Mouse (Mus musculus) cortical plate, adult 2 months (tissue): ENCODE data around the gene Cnot10.

Source experiments
- CTCF ChIP-seq: fragments of 200-500 bp; IDR thresholded peaks from 2 replicates; pipeline ENCODE4 v1.5.1; 2011; ENCODE audit warnings: mild to moderate bottlenecking, control low read depth, low read length; ENCODE audit not compliant: insufficient read depth; ENCODE audit errors: extremely low read depth
- POLR2A ChIP-seq: fragments of 200-500 bp; IDR thresholded peaks from 2 replicates; pipeline ENCODE4 v1.6.1; 2011; ENCODE audit warnings: mild to moderate bottlenecking, low read length, control low read depth; ENCODE audit not compliant: insufficient read depth; ENCODE audit errors: extremely low read depth

- TF ChIP-seq POLR2A: no peak
- no peak for TF ChIP-seq CTCF
Measured at GRCm38 (mm10) chr9:114647506-114648432, 7.8 kb upstream of the Cnot10 start.
